Mouse (Mus musculus): ENCODE measurements at regions not wholly inside any gene's neighbourhood (a gene's known extent, or its start where the extent isn't known, plus 50 kb on each side); places are given as distances from the start of the nearest gene placed in this dataset.
A peak's percentile ranks its signal among the peaks of the same experiment; 100 is the strongest.

DNA sequence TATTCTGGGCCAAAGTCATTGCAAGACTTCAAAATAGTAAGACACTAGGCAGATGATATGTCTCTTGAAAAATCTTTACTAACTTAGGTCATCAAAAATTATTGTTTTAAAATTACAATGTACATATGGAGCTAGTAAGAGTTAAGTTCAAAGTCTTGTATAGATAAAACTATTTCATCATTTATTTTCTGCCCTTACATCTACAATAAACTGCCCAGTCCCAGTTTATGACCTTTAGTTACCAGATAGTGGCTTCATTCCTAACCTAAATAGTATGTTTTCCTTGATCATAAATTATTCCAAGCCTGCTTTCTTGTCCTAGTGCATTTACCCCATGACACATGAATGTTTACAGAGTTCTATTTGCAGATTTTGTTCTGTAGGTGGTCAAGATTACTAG is 72.9 kb downstream of the Manea start:
- no peak for DNase-seq (ENCODE audit: low spot score in 2 of 2)

DNA sequence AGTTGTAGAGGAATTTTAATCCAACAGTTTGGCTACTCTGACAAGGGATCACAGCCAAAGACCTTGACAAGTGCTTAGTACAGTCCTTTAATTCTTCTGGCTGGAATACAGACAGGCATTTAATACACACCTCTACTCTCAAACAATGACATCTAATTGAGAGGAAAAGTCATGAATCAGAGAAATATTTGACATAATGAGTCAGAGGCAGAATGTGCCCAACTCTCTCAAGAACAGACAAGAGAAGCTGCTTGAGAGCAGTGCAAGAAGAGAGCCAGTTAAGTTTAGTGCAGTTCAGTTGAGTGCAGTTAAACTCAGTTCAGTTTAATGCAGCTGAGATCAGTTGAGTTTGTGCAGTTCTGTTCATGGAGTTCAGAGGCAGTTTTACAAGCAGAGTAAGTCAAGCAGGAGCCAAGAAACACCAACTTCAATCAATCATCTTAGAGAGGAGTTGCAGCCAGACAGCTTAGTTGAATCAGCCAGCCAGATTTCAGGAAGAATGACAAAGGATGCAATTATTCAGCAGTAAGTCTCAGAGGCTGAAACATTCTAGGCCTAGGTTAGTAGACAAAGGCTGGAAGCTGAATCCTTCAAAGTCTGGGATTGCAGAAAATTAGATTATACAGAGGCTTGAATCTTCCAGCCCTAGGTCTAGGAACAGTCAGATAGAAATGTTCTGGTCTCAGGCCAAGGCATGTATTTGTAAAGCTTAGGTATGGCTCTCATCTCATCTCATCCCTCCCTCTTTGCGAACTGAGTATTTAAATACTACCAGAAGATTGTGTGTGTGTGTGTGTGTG is 87.3 kb downstream of the Manea start:
- DNase-seq (ENCODE audit: low spot score in 2 of 2), result peak in 1 of 2 experiments; percentile 6

DNA sequence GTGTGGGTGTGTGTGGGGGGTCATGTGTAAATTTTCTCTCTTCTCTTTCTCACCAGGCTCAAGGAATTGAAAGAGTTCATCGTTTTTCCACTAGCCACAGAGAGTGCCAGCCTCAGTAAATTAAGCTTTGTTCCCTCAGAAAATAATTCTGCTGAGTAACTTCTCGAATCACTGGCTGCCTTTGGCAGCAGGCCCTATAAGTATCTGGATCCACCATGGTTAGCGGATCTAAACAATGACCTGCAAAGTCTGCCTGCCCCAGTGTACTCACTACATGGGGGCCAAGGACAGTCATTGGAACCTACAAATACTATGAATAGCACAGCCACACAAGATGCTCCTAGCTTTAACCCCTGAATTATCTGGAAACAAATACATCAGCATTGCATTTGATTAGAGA is 90.8 kb downstream of the Manea start:
- DNase-seq (ENCODE audit: low spot score in 2 of 2), result no peak

DNA sequence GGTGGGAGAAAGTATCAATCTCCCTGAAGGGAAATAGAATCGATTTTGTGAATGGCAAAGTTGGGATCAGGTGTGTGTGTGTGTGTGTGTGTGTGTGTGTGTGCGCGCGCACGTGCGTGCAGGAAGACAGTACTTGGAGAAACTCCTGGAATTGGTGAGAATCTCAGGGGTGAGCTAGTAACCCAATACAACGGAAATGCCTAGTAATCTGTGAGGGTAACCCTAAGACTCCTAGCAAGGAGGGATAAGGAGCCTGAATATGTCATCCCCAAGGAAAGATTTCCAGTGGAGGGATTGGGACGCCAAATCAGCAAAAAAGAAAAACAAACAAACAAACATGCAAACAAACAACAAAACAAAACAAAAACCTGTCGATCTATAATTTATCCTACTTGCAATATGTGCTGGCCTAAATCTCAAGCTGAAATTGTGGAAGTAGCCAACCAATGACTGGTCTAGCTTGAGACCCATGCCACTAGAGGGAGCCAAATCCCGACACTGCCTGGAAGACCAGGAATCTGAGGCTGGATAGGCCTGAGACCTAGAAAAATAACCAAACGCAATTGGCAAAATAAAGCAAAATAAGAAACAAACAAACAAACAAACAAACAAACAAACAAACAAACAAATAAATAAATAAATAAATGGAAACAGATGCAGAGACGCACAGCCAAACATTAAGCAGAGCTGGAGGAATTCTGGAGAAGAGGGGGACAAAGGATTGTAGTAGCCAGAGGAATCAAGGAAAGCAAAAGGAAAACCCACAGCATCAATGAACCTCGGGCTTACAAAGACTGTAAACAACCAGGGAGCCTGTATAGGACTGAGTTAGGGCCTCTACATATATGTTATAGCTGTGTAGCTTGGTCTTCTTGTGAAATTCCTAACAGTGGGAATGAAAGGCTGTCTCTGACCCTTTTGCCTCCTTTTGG is 98.5 kb downstream of the Manea start:
- DNase-seq (ENCODE audit: low spot score in 2 of 2), result peak; percentile 62 to 65

DNA sequence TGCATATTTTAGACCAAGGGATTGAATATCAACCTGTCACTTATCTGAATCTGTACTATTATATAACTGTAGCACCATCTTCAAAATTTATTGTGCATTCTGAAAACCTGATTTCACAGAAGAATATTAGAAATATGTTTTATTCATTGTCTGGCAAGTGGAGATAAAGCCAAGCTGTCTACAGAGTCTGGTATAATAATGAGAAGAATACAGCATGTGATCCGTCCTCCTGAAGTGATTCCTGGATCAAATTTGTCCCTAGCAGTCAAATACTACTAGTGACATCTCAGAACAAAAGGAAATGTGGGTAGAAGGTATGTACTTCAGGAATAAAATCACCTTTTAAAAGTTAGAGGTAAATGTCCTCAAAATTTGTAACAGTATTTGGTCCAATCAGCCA is 123.4 kb downstream of the Manea start:
- DNase-seq (ENCODE audit: low spot score in 2 of 2), result no peak

All from adrenal gland, adult 18-20 months (tissue).